Mouse (Mus musculus): Measurements from ENCODE around the gene Prcc. TPM values are rescaled to one million over a fixed set of nuclear protein-coding genes. Genes with fewer than 3 reads are reported as not detected.
A peak's percentile ranks its signal among the peaks of the same experiment; 100 is the strongest.
"Not testable (repeated sequence)": the region's sequence is repeated elsewhere in the genome, so short reads cannot be mapped to it uniquely, and the experiment has no call there.

Prcc gene
- polyA plus RNA-seq, 1 experiment from 2014 or later: 11.2 TPM

GRCm38 (mm10) chr3:87903821-87904220 is 18.4 kb upstream of the Prcc start:
- ATAC-seq (ENCODE audit: insufficient number of reproducible peaks, low FRiP score): no peak
- no peaks in the 10 kb centered on the region for H3K9me3 ChIP-seq (replicated peaks)
- H3K27me3 ChIP-seq (replicated peaks): no peaks in the 10 kb centered on the region
- no peak overlapping the region for H3K4me3 ChIP-seq
- no peak overlapping the region for H3K4me2 ChIP-seq
- peaks cover 23% of the 10 kb centered on the region for H3K4me1 ChIP-seq (replicated peaks)
- H3K36me3 ChIP-seq: no peaks in the 10 kb centered on the region
- 64% methylated on average over 5 of the region's 5 CpGs for WGBS
- no peak overlapping the region for H3K9ac ChIP-seq
- H3K27ac ChIP-seq (ENCODE audit: poor library complexity, severe bottlenecking): no peak overlapping the region

DNA sequence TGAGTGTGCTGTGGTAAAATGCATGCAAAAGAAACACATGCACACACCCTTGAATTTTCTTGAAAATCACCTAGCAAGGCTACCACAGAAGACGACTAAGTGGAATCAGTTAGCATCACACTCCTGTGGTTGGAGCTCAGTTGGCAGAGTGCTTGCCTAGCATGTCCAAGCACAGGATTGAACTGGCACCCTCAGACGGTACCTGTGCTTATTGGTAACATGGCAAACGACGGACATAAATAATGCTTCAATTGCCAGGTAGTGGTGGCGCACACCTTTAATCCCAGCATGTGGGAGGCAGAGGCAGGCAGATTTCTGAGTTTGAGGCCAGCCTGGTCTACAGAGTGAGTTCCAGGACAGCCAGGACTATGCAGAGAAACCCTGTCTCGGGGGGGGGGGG is 16.6 kb upstream of the Prcc start:
- H3K9me3 ChIP-seq (replicated peaks); H3K4me2 ChIP-seq; H3K4me1 ChIP-seq (replicated peaks); ATAC-seq (ENCODE audit: insufficient number of reproducible peaks, low FRiP score); H3K27ac ChIP-seq (ENCODE audit: poor library complexity, severe bottlenecking); H3K36me3 ChIP-seq; H3K9ac ChIP-seq; H3K4me3 ChIP-seq; H3K27me3 ChIP-seq (replicated peaks): not testable (repeated sequence)
- WGBS: 76% methylated on average over 6 of the region's 6 CpGs

- Histone ChIP-seq H3K9me3 (replicated peaks) (no peaks in the 10 kb centered on the region), H3K4me1 (replicated peaks) (peaks cover 9% of the 10 kb centered on the region), H3K4me3 (no peak overlapping the region), H3K4me2 (peak overlapping the region; percentile 20), H3K27ac (ENCODE audit: poor library complexity, severe bottlenecking) (peak overlapping the region; percentile 73), H3K27me3 (replicated peaks) (no peaks in the 10 kb centered on the region), H3K9ac (no peak overlapping the region), H3K36me3 (no peaks in the 10 kb centered on the region)
- peak; percentile 62 for ATAC-seq (ENCODE audit: insufficient number of reproducible peaks, low FRiP score)
- 0% methylated on average over 1 of the region's 1 CpGs for WGBS
These were observed 15.7 kb upstream of the Prcc start for GRCm38 (mm10) chr3:87901036-87901624.

DNA sequence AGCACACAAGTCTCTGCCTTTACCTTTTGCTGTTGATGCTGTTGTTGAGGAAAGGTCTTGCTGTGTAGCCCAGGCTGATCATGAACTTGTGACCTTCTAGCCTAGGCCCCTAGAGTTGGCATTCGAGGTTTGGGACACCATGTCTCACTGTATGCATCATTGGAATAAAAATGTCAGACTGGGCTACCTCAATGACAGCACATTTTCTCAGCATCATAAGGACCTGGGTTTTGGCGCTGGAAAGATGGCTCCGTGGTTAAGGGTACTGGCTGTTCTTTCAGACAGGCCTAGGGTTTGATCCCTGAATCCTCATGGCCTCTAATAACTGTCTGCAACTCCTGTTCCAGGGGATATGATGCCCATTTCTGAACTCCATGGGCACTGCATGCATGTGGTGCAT is 14.4 kb upstream of the Prcc start:
- WGBS: 89% methylated on average over 3 of the region's 3 CpGs
- Histone ChIP-seq H3K9me3 (replicated peaks) (no peaks in the 10 kb centered on the region), H3K27ac (ENCODE audit: poor library complexity, severe bottlenecking) (no peak overlapping the region), H3K9ac (no peak overlapping the region), H3K4me2 (no peak overlapping the region), H3K4me3 (no peak overlapping the region), H3K36me3 (no peaks in the 10 kb centered on the region), H3K27me3 (replicated peaks) (no peaks in the 10 kb centered on the region), H3K4me1 (replicated peaks) (peaks cover 9% of the 10 kb centered on the region)
- no peak for ATAC-seq (ENCODE audit: insufficient number of reproducible peaks, low FRiP score)

DNA sequence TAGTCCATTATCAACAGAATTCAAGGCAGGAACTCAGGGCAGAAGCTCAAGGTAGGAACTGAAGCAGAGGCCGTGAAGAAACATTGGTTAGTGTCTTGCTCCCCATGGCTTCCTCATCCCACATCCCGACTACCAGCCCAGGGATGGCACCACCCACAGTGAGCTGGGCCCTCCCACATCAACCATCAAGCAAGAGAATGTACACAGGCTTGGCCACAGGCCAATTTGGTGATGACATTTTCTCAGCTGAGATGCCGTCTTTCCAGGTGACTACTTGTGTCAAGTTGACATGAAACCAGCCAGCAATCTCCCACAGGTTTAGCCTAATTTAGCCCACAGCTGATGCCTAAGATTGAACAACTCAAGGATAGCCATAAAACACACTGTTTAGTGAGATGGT is 13.9 kb upstream of the Prcc start:
- WGBS: 64% methylated on average over 3 of the region's 3 CpGs
- H3K4me2 ChIP-seq: no peak overlapping the region
- H3K9ac ChIP-seq: no peak overlapping the region
- no peaks in the 10 kb centered on the region for H3K9me3 ChIP-seq (replicated peaks)
- H3K27me3 ChIP-seq (replicated peaks): no peaks in the 10 kb centered on the region
- no peak overlapping the region for H3K4me3 ChIP-seq
- peaks cover 9% of the 10 kb centered on the region for H3K4me1 ChIP-seq (replicated peaks)
- H3K27ac ChIP-seq (ENCODE audit: poor library complexity, severe bottlenecking): no peak overlapping the region
- ATAC-seq (ENCODE audit: insufficient number of reproducible peaks, low FRiP score): no peak
- no peaks in the 10 kb centered on the region for H3K36me3 ChIP-seq

- Histone ChIP-seq H3K4me2 (no peak overlapping the region), H3K27ac (ENCODE audit: poor library complexity, severe bottlenecking) (no peak overlapping the region), H3K36me3 (no peaks in the 10 kb centered on the region), H3K9me3 (replicated peaks) (peaks cover 4% of the 10 kb centered on the region), H3K4me1 (replicated peaks) (no peaks in the 10 kb centered on the region), H3K27me3 (replicated peaks) (no peaks in the 10 kb centered on the region), H3K4me3 (no peak overlapping the region), H3K9ac (no peak overlapping the region)
- whole genome bisulfite sequencing: 78% methylated on average over 3 of the region's 3 CpGs
- no peak for ATAC-seq (ENCODE audit: insufficient number of reproducible peaks, low FRiP score)
These were observed 8.0 kb upstream of the Prcc start for GRCm38 (mm10) chr3:87893367-87893905.

- ATAC-seq (ENCODE audit: insufficient number of reproducible peaks, low FRiP score): no peak
- Histone ChIP-seq H3K27ac (ENCODE audit: poor library complexity, severe bottlenecking) (no peak overlapping the region), H3K36me3 (no peaks in the 10 kb centered on the region), H3K9ac (no peak overlapping the region), H3K27me3 (replicated peaks) (no peaks in the 10 kb centered on the region), H3K4me1 (replicated peaks) (no peaks in the 10 kb centered on the region), H3K4me3 (no peak overlapping the region), H3K4me2 (no peak overlapping the region), H3K9me3 (replicated peaks) (peaks cover 6% of the 10 kb centered on the region)
- WGBS: 63% methylated on average over 3 of the region's 3 CpGs
These were observed 6.1 kb upstream of the Prcc start for GRCm38 (mm10) chr3:87891481-87891880.

DNA sequence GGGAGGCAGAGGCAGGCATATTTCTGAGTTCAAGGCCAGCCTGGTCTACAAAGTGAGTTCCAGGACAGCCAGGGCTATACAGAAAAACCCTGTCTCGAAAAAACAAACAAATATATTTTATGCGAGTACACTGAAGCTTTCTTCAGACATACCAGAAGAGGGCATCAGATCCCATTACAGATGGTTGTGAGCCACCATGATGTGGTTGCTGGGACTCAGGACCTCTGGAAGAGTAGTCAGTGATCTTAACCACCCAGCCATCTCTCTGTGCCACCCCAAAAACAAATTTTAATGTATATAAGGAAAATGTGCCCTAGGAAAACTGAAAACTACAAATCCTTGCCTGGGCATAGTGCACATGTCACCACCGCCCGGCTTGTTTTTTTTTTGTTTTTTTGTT is 2.0 kb upstream of the Prcc start:
- H3K9me3 ChIP-seq (replicated peaks); H3K27me3 ChIP-seq (replicated peaks); ATAC-seq (ENCODE audit: insufficient number of reproducible peaks, low FRiP score); H3K4me2 ChIP-seq; H3K27ac ChIP-seq (ENCODE audit: poor library complexity, severe bottlenecking); H3K4me3 ChIP-seq; H3K36me3 ChIP-seq; H3K9ac ChIP-seq: not testable (repeated sequence)
- peaks cover 18% of the 10 kb centered on the region for H3K4me1 ChIP-seq (replicated peaks)
- WGBS: 80% methylated on average over 4 of the region's 4 CpGs

GRCm38 (mm10) chr3:87886416-87886815 is 1.0 kb upstream of the Prcc start:
- Histone ChIP-seq H3K4me3 (peak overlapping the region; percentile 95; the same call in 1 of the 2 replicates), H3K36me3 (peaks cover 7% of the 10 kb centered on the region), H3K9ac (no peak overlapping the region), H3K4me1 (replicated peaks) (peaks cover 20% of the 10 kb centered on the region), H3K4me2 (peak overlapping the region; percentile 57), H3K27ac (ENCODE audit: poor library complexity, severe bottlenecking) (no peak overlapping the region), H3K9me3 (replicated peaks) (peaks cover 6% of the 10 kb centered on the region), H3K27me3 (replicated peaks) (no peaks in the 10 kb centered on the region)
- 87% methylated on average over 6 of the region's 6 CpGs for WGBS
- no peak for ATAC-seq (ENCODE audit: insufficient number of reproducible peaks, low FRiP score)

- Histone ChIP-seq H3K27me3 (replicated peaks) (no peaks in the 10 kb centered on the region), H3K9me3 (replicated peaks) (peaks cover 6% of the 10 kb centered on the region), H3K4me2 (peak overlapping the region; percentile 57), H3K4me3 (peak overlapping the region; percentile 95), H3K4me1 (replicated peaks) (peaks cover 20% of the 10 kb centered on the region), H3K9ac (no peak overlapping the region; the same call in 1 of the 2 replicates), H3K27ac (ENCODE audit: poor library complexity, severe bottlenecking) (no peak overlapping the region), H3K36me3 (peaks cover 12% of the 10 kb centered on the region)
- ATAC-seq (ENCODE audit: insufficient number of reproducible peaks, low FRiP score): no peak
- 6% methylated on average over 10 of the region's 10 CpGs for WGBS
These were observed 577 bp upstream of the Prcc start for GRCm38 (mm10) chr3:87886004-87886365.

DNA sequence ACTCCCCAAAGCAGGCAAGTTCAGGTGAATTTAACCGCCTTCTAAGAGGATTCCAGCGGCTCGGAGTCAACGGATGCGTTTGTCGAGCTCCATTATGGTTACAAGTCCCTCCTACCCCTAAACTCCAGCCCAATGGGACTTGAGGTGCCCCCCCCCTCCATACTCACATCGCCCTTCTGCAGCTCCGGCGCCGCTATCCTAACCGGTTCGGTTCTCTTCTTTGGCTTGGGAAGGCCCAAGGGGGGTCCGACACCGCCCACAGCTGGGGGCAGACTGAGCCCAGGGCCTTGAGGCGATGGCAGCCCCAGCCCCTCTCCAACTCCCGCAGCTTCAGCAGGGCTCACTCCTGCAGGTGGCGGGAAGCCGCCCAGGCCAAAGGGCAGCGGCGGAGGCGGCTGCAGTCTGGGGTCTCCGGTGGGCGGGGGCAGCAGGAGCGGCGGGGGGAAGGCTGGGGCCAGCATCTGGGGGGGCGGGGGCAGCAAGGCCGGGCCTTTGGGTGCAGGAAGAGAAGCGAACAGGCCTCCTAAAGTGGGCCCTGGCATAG is 628 bp downstream of the Prcc start:
- ATAC-seq (ENCODE audit: insufficient number of reproducible peaks, low FRiP score): peak; percentile 31
- H3K4me1 ChIP-seq (replicated peaks): peaks cover 20% of the 10 kb centered on the region
- peak overlapping the region; percentile 95 for H3K4me3 ChIP-seq
- H3K9me3 ChIP-seq (replicated peaks): peaks cover 6% of the 10 kb centered on the region
- peak overlapping the region; percentile 96 for H3K4me2 ChIP-seq
- H3K36me3 ChIP-seq: peaks cover 22% of the 10 kb centered on the region
- H3K9ac ChIP-seq: peak overlapping the region; percentile 94
- 0% methylated on average over 24 of the region's 28 CpGs for WGBS
- H3K27ac ChIP-seq (ENCODE audit: poor library complexity, severe bottlenecking): peak overlapping the region; percentile 92
- H3K27me3 ChIP-seq (replicated peaks): no peaks in the 10 kb centered on the region

GRCm38 (mm10) chr3:87884291-87884690 is 1.1 kb downstream of the Prcc start:
- Histone ChIP-seq H3K9ac (peak overlapping the region; percentile 94), H3K4me1 (replicated peaks) (peaks cover 20% of the 10 kb centered on the region), H3K4me3 (peak overlapping the region; percentile 95), H3K36me3 (peaks cover 23% of the 10 kb centered on the region), H3K27me3 (replicated peaks) (no peaks in the 10 kb centered on the region), H3K4me2 (peak overlapping the region; percentile 96), H3K27ac (ENCODE audit: poor library complexity, severe bottlenecking) (peak overlapping the region; percentile 92), H3K9me3 (replicated peaks) (peaks cover 5% of the 10 kb centered on the region)
- WGBS: 3% methylated on average over 3 of the region's 3 CpGs
- no peak for ATAC-seq (ENCODE audit: insufficient number of reproducible peaks, low FRiP score)

Data from heart, embryonic 12.5 days (tissue).